Mouse (Mus musculus): ENCODE measurements at regions not wholly inside any gene's neighbourhood (a gene's known extent, or its start where the extent isn't known, plus 50 kb on each side); places are given as distances from the start of the nearest gene placed in this dataset.

DNA sequence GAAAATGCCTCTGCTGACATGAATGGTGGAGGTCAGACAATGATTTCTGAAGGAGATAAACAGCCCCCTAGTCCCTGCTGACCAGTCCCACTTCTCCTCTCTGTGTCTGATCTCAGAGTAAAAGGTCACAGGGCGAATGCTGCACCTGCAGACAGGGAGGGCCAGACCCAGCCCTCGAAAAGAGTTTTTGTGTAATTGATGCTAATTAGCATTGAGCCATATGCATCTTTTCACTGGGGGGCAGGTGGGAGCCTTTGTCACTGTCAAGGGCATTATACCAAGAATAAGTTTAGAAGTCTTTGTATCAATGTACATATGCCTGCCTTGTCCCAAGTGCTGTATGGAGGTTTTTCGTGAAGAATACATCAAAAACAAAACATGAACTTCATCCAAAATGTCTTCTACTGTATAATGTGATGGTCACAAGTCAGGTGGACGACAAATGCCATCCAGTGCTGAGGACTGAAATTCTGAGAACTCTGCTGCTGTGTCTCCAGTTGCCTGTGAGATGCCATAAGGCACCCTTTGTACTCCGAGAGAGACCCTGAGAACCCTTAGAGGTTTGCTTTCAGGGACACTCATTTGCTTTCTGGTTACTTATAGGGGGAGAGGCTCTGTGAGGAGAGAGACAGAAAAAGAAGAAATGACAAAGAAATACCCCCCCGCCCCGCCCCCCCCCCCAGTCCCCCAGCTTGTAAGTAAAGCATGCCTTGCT, 528.5 kb upstream of the Marcks start:
- no peaks in the 10 kb centered on the region for H3K36me3 ChIP-seq (replicated peaks in 1 of 2; ENCODE audit: control insufficient read depth in 1 of 2, insufficient read depth in 1 of 2, low read length in 1 of 2)
- DNase-seq (ENCODE audit: extremely low read depth): no peak
- dilution Hi-C loops (cut with MboI; ENCODE audit: extremely low pct_ligation_motif_present, extremely low pct_unique_long_range_greater_than_20kb, low sequenced_read_pairs): no loop called here
- no peak overlapping the region for H3K4me3 ChIP-seq (replicated peaks in 1 of 3; ENCODE audit: low read depth in 2 of 3, low read length in 2 of 3, poor library complexity in 1 of 3)
- no peak overlapping the region for H3K4me2 ChIP-seq (ENCODE audit: insufficient read depth, low read depth, poor library complexity, severe bottlenecking)
- H3K9ac ChIP-seq (ENCODE audit: insufficient read depth, low read depth): no peak overlapping the region
- no peaks in the 10 kb centered on the region for H3K27me3 ChIP-seq (replicated peaks)
- H3K9me3 ChIP-seq (replicated peaks; ENCODE audit: low read length): no peaks in the 10 kb centered on the region
- in situ Hi-C loops (cut with MboI; ENCODE audit: low pct_ligation_motif_present, low pct_unique_long_range_greater_than_20kb, low sequenced_read_pairs): no loop called here
- H3K79me2 ChIP-seq (replicated peaks; ENCODE audit: control insufficient read depth, extremely low read depth, insufficient read depth, poor library complexity, severe bottlenecking): no peaks in the 10 kb centered on the region
- H3K4me1 ChIP-seq (ENCODE audit: control insufficient read depth in 1 of 2, insufficient read depth in 2 of 2): no peaks in the 10 kb centered on the region
- H3K27ac ChIP-seq (ENCODE audit: insufficient read depth, low read depth): no peak overlapping the region
- TF ChIP-seq ZNF384 (IDR thresholded peaks at IDR 0.05; ENCODE audit: low read depth, low read length) (0 out of 2 replicates have a peak, but pooled peaks have one; percentile 0), BHLHE40 (IDR thresholded peaks at IDR 0.05; ENCODE audit: low read depth, low read length) (no peak)

DNA sequence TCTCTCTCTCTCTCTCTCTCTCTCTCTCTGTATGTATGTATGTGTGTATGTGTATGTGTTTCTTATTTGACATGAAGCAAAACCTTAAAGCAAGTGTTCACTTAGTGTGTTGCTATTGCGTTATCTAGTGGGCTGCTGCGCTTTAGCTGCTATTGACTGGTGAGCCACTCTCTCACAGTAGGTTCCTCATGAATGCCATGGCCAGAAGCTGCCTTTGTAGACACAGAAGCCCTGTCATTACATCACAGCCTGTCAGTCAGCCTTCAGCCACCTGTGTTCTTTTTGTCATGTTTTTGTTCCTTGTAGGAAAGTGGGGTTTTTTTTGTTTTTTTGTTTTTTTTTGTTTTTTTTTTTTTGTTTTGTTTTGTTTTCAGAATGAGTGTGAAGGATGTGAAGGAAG, 527.8 kb upstream of the Marcks start:
- TF ChIP-seq EP300 (IDR thresholded peaks at IDR 0.05; ENCODE audit: low read length) (no peak), USF1 (IDR thresholded peaks at IDR 0.05; ENCODE audit: low read depth, low read length) (no peak), ELF1 (IDR thresholded peaks at IDR 0.05; ENCODE audit: low read depth, low read length) (no peak), SIN3A (IDR thresholded peaks at IDR 0.05; ENCODE audit: low read length) (no peak), ZNF384 (IDR thresholded peaks at IDR 0.05; ENCODE audit: low read depth, low read length) (0 out of 2 replicates have a peak, but pooled peaks have one; percentile 6)
- Histone ChIP-seq H3K4me1 (ENCODE audit: control insufficient read depth in 1 of 2, insufficient read depth in 2 of 2) (no peaks in the 10 kb centered on the region), H3K9me3 (replicated peaks; ENCODE audit: low read length) (no peaks in the 10 kb centered on the region), H3K79me2 (replicated peaks; ENCODE audit: control insufficient read depth, extremely low read depth, insufficient read depth, poor library complexity, severe bottlenecking) (no peaks in the 10 kb centered on the region), H3K9ac (ENCODE audit: insufficient read depth, low read depth) (no peak overlapping the region), H3K36me3 (replicated peaks in 1 of 2; ENCODE audit: control insufficient read depth in 1 of 2, insufficient read depth in 1 of 2, low read length in 1 of 2) (no peaks in the 10 kb centered on the region), H3K27me3 (replicated peaks) (no peaks in the 10 kb centered on the region), H3K27ac (ENCODE audit: insufficient read depth, low read depth) (no peak overlapping the region), H3K4me2 (ENCODE audit: insufficient read depth, low read depth, poor library complexity, severe bottlenecking) (no peak overlapping the region), H3K4me3 (replicated peaks in 1 of 3; ENCODE audit: low read depth in 2 of 3, low read length in 2 of 3, poor library complexity in 1 of 3) (no peak overlapping the region)
- in situ Hi-C loops (cut with MboI; ENCODE audit: low pct_ligation_motif_present, low pct_unique_long_range_greater_than_20kb, low sequenced_read_pairs) (no loop called here), dilution Hi-C loops (cut with MboI; ENCODE audit: extremely low pct_ligation_motif_present, extremely low pct_unique_long_range_greater_than_20kb, low sequenced_read_pairs) (no loop called here)
- no peak for DNase-seq (ENCODE audit: extremely low read depth)

DNA sequence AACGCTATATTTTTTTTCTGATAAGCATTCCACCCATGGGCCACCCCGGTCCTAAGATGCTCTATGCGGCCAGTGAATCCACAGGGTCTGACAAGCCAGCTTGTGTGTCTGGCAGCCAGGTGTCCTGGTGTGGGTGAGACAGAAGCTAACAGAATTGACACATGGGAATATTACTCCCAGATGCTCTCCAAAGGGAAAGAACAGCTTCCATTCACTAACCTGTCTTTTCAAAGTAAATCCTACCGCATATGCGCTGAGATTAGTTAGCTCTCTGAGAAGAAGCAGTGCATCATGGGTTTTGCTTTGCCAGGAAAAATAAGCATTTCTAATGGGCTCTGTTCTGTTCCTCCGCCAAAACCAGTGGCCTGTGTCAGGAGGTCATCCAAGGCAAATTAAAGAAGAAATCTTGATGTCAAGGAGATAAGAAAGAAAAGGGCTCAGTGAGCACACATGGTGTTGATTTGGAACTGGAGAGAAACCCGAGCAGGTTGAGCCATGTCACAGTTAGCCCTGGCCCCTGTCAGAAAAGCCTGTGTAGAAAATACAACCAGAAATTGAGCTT, 498.4 kb upstream of the Marcks start:
- no peak overlapping the region for H3K4me2 ChIP-seq (ENCODE audit: insufficient read depth, low read depth, poor library complexity, severe bottlenecking)
- H3K4me3 ChIP-seq (replicated peaks in 1 of 3; ENCODE audit: low read depth in 2 of 3, low read length in 2 of 3, poor library complexity in 1 of 3): no peak overlapping the region
- H3K79me2 ChIP-seq (replicated peaks; ENCODE audit: control insufficient read depth, extremely low read depth, insufficient read depth, poor library complexity, severe bottlenecking): no peaks in the 10 kb centered on the region
- no peak overlapping the region for H3K9ac ChIP-seq (ENCODE audit: insufficient read depth, low read depth)
- no peak overlapping the region for H3K27ac ChIP-seq (ENCODE audit: insufficient read depth, low read depth)
- no peaks in the 10 kb centered on the region for H3K27me3 ChIP-seq (replicated peaks)
- TF ChIP-seq MXI1 (IDR thresholded peaks at IDR 0.05; ENCODE audit: low read depth, low read length): no peak
- TF ChIP-seq SIN3A (IDR thresholded peaks at IDR 0.05; ENCODE audit: low read length): no peak
- no peak for TF ChIP-seq CHD1 (IDR thresholded peaks at IDR 0.05; ENCODE audit: low read depth, low read length)
- no peak for TF ChIP-seq RAD21 (IDR thresholded peaks at IDR 0.05; ENCODE audit: low read depth, low read length)
- no peak for TF ChIP-seq E2F4 (IDR thresholded peaks at IDR 0.05; ENCODE audit: insufficient replicate concordance, low read depth, low read length)
- no peak for TF ChIP-seq IRF4 (IDR thresholded peaks at IDR 0.05; ENCODE audit: low read depth, low read length)
- TF ChIP-seq RCOR1 (conservative IDR thresholded peaks at IDR 0.05; ENCODE audit: low read depth, low read length): no peak
- no peak for TF ChIP-seq MAZ (IDR thresholded peaks at IDR 0.05; ENCODE audit: low read depth, low read length)
- TF ChIP-seq ZC3H11A (IDR thresholded peaks at IDR 0.05; ENCODE audit: low read depth, low read length): no peak
- no peak for TF ChIP-seq CHD2 (IDR thresholded peaks at IDR 0.05; ENCODE audit: low read length)
- no peak for TF ChIP-seq MAX (IDR thresholded peaks at IDR 0.05; ENCODE audit: low read length)
- no peak for TF ChIP-seq KAT2A (IDR thresholded peaks at IDR 0.05; ENCODE audit: insufficient replicate concordance, low read length)
- TF ChIP-seq TCF12 (IDR thresholded peaks at IDR 0.05; ENCODE audit: low read depth, low read length): no peak
- TF ChIP-seq POLR2AphosphoS2 (IDR thresholded peaks at IDR 0.05; ENCODE audit: low read depth, low read length): no peak
- no peak for TF ChIP-seq MEF2A (IDR thresholded peaks at IDR 0.05; ENCODE audit: borderline replicate concordance, low read depth, low read length)
- TF ChIP-seq CTCF (conservative IDR thresholded peaks at IDR 0.05 in 1 of 2, IDR thresholded peaks at IDR 0.05 in 1 of 2; ENCODE audit: low read depth in 2 of 2, low read length in 2 of 2): no peak
- TF ChIP-seq TBP (conservative IDR thresholded peaks at IDR 0.05; ENCODE audit: low read depth, low read length): no peak
- no peak for TF ChIP-seq ZNF384 (IDR thresholded peaks at IDR 0.05; ENCODE audit: low read depth, low read length)
- TF ChIP-seq ZMIZ1 (IDR thresholded peaks at IDR 0.05; ENCODE audit: low read depth, low read length): no peak
- no peak for TF ChIP-seq NELFE (IDR thresholded peaks at IDR 0.05; ENCODE audit: low read depth, low read length)
- H3K36me3 ChIP-seq (replicated peaks in 1 of 2; ENCODE audit: control insufficient read depth in 1 of 2, insufficient read depth in 1 of 2, low read length in 1 of 2): no peaks in the 10 kb centered on the region
- no peaks in the 10 kb centered on the region for H3K4me1 ChIP-seq (ENCODE audit: control insufficient read depth in 1 of 2, insufficient read depth in 2 of 2)
- in situ Hi-C loops (cut with MboI; ENCODE audit: low pct_ligation_motif_present, low pct_unique_long_range_greater_than_20kb, low sequenced_read_pairs): no loop called here
- no peaks in the 10 kb centered on the region for H3K9me3 ChIP-seq (replicated peaks; ENCODE audit: low read length)
- DNase-seq (ENCODE audit: extremely low read depth): no peak
- dilution Hi-C loops (cut with MboI; ENCODE audit: extremely low pct_ligation_motif_present, extremely low pct_unique_long_range_greater_than_20kb, low sequenced_read_pairs): no loop called here

Data from CH12.LX (cell line).